Mouse (Mus musculus) embryo, embryonic 10 days (tissue): ENCODE results near the gene Rrn3.

Experiments used
- DNase-seq: peaks from one replicate; pipeline ENCODE4 v3.0.0-alpha.2; 2015; ENCODE audit warnings: low spot score

The Rrn3 gene

DNA sequence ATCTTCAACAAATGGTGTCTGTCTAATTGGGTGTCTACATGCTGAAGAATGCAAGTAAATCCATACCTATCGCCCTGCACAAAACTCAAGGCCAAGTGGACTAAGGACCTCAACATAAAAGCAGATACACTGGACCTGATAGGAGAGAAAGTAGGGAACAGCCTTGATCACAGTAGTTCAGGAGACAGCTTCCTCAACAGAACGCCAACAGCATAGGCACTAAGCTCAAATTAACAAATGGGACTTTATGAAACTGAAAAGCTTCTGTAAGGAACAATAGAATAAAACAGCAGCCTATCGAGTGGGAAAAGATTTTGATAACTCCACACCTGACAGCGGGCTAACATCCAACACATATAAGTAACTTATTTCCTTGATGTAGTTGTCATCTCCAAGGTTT, 70.9 kb downstream of the Rrn3 start:
- no peak for DNase-seq

DNA sequence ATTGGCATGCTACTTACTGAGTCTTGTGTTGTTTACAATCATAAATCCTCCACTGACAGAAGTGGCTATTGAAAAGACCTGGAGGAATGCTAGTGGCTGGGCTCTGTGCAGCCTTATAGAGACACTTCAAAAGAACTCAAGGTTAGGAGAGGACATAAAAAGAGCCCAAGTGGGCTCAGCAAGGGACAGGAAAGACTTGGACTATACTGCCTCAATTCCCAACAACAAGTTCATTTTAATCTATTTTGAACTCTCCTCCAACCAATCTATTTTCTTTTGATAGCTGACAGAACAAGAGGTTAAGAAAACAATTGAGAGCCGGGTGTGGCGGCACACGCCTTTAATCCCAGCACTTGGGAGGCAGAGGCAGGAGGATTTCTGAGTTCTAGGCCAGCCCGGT, 73.4 kb downstream of the Rrn3 start:
- no peak for DNase-seq
